Mouse (Mus musculus): ENCODE data around the gene Ttll12. TPM values are rescaled to one million over a fixed set of nuclear protein-coding genes. Genes with fewer than 3 reads are reported as not detected.

Ttll12 gene
- polyA plus RNA-seq, 1 experiment = 27.8 TPM

GRCm38 (mm10) chr15:83601185-83601584, 6.2 kb upstream of the Ttll12 start:
- no peak overlapping the region for H3K4me3 ChIP-seq (replicated peaks)
- H3K27me3 ChIP-seq (ENCODE audit: control insufficient read depth) = no peaks in the 10 kb centered on the region
- peaks cover 85% of the 10 kb centered on the region for H3K36me3 ChIP-seq (ENCODE audit: control insufficient read depth)
- peaks cover 71% of the 10 kb centered on the region for H3K4me1 ChIP-seq (ENCODE audit: control insufficient read depth)
- TF ChIP-seq GATA1 (IDR thresholded peaks at IDR 0.05; ENCODE audit: low read length) (no peak), TAL1 (IDR thresholded peaks at IDR 0.05; ENCODE audit: low read length) (no peak)
- no peaks in the 10 kb centered on the region for H3K9me3 ChIP-seq (ENCODE audit: control insufficient read depth, low read length)

DNA sequence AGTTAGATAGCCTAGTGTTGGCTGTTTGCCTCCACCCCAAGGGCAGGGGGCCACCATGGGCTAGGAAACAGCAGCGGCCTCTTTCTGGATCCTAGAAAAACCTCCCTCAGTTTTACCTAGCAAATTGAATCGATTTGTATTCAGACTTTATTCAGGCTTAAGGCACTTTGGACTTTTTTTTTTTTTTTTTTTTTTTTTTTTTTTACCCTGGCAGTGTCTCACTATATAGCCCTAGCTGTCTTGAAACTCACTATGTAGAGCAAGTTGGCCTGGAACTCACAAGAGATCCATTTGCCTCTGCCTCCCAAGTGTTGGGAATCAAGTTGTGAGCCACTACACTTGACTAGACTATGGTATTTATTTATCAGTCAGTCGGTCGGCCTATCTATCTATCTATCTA, 1.9 kb upstream of the Ttll12 start:
- H3K27me3 ChIP-seq (ENCODE audit: control insufficient read depth) = no peaks in the 10 kb centered on the region
- H3K9me3 ChIP-seq (ENCODE audit: control insufficient read depth, low read length) = no peaks in the 10 kb centered on the region
- H3K36me3 ChIP-seq (ENCODE audit: control insufficient read depth) = peaks cover 83% of the 10 kb centered on the region
- no peak overlapping the region for H3K4me3 ChIP-seq (replicated peaks)
- TF ChIP-seq GATA1 (IDR thresholded peaks at IDR 0.05; ENCODE audit: low read length) (no peak), TAL1 (IDR thresholded peaks at IDR 0.05; ENCODE audit: low read length) (no peak)
- H3K4me1 ChIP-seq (ENCODE audit: control insufficient read depth) = peaks cover 74% of the 10 kb centered on the region

DNA sequence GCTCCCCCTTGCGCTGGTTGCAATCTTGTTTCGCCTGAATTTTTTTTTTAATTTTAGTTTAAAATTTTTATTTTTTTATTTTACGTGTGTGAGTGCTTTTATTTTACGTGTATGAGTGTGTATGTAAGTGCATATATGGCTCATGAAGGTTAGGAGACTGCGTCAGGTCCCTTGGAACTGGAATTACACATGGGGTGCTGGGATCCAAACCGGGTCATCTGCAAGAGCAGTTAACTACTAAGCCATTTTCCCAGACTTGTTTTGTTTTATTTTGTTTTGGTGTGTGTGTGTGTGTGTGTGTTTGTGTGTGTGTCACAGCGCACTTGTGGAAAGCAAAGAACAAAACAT, 381 bp upstream of the Ttll12 start:
- peaks cover 85% of the 10 kb centered on the region for H3K36me3 ChIP-seq (ENCODE audit: control insufficient read depth)
- no peaks in the 10 kb centered on the region for H3K9me3 ChIP-seq (ENCODE audit: control insufficient read depth, low read length)
- H3K27me3 ChIP-seq (ENCODE audit: control insufficient read depth) = no peaks in the 10 kb centered on the region
- peak overlapping the region; percentile 84 for H3K4me3 ChIP-seq (replicated peaks)
- H3K4me1 ChIP-seq (ENCODE audit: control insufficient read depth) = peaks cover 77% of the 10 kb centered on the region
- no peak for TF ChIP-seq TAL1 (IDR thresholded peaks at IDR 0.05; ENCODE audit: low read length)
- TF ChIP-seq GATA1 (IDR thresholded peaks at IDR 0.05; ENCODE audit: low read length) = no peak

DNA sequence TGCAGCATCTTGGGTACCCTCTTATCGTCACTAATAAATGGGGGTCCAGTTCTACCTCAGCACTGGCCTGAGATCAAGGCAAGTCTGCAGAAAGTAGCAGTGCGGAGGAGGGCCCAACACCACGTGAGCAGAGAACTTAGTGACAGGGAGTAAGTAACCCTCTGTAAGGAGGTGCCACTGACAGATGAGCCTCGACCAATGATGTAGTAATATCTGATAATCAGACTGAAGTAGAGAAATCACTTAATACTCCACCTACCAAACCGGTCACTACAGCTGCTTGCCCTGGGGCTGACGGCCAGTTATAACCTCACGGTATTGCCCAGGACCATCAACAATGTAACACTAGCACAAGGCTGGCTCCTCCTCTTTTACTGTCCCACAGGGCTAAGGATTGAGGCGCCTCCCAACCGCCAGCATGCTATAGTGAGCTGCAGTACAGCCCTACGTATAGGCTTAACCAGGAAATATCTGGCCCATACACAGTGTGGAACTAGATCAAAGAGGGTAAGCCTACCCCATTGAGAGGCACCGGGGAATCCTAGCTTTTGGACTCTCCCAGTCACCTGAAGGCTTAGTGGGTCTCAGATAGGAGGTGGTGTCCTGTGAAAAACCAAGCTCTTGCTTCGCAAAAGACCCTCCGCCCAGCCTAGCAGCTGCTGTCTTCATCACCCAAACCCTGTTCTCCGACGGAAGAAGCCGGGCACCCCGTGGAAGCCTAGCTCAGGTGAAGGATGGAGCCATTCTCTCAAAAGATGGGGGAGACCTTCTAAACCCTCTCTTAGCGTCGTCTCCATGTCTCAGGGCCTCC, 1.1 kb downstream of the Ttll12 start:
- Histone ChIP-seq H3K4me1 (ENCODE audit: control insufficient read depth) (peaks cover 79% of the 10 kb centered on the region), H3K27me3 (ENCODE audit: control insufficient read depth) (no peaks in the 10 kb centered on the region)
- TF ChIP-seq GATA1 (IDR thresholded peaks at IDR 0.05; ENCODE audit: low read length) (no peak), TAL1 (IDR thresholded peaks at IDR 0.05; ENCODE audit: low read length) (no peak)

DNA sequence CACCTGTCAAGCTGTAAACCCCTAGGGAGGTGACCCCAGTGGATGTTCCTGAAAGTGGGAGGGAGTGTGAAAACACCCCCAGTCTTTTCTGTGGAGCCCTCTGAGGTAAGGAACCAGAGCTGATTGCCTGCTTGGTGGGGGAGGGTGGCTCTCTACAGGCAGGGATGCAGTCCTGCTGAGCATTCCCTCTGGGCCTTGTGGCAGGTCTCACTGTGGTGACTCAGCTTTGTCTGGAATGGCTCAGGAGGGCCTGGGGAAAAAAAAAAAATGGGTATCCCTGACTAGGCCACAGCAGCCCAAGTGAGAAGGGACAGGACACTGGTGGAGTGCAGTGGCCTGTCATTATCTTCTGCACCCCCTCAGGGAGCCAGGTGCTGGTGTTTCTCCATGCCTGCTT, 1.8 kb downstream of the Ttll12 start:
- Histone ChIP-seq H3K27me3 (ENCODE audit: control insufficient read depth) (no peaks in the 10 kb centered on the region), H3K4me3 (replicated peaks) (peak overlapping the region; percentile 84), H3K9me3 (ENCODE audit: control insufficient read depth, low read length) (no peaks in the 10 kb centered on the region), H3K36me3 (ENCODE audit: control insufficient read depth) (peaks cover 89% of the 10 kb centered on the region), H3K4me1 (ENCODE audit: control insufficient read depth) (peaks cover 86% of the 10 kb centered on the region)
- TF ChIP-seq GATA1 (IDR thresholded peaks at IDR 0.05; ENCODE audit: low read length) (no peak), TAL1 (IDR thresholded peaks at IDR 0.05; ENCODE audit: low read length) (no peak)

More for the DNA sequence above, 1.1 kb downstream of the Ttll12 start:
- peak overlapping the region; percentile 84 for H3K4me3 ChIP-seq (replicated peaks)
- peaks cover 84% of the 10 kb centered on the region for H3K36me3 ChIP-seq (ENCODE audit: control insufficient read depth)
- H3K9me3 ChIP-seq (ENCODE audit: control insufficient read depth, low read length) = no peaks in the 10 kb centered on the region

GRCm38 (mm10) chr15:83592260-83593188, 2.4 kb downstream of the Ttll12 start:
- no peaks in the 10 kb centered on the region for H3K27me3 ChIP-seq (ENCODE audit: control insufficient read depth)
- peak overlapping the region; percentile 84 for H3K4me3 ChIP-seq (replicated peaks)
- peaks cover 82% of the 10 kb centered on the region for H3K4me1 ChIP-seq (ENCODE audit: control insufficient read depth)
- no peaks in the 10 kb centered on the region for H3K9me3 ChIP-seq (ENCODE audit: control insufficient read depth, low read length)
- TF ChIP-seq GATA1 (IDR thresholded peaks at IDR 0.05; ENCODE audit: low read length) (peak; percentile 83), TAL1 (IDR thresholded peaks at IDR 0.05; ENCODE audit: low read length) (peak; percentile 83)
- peaks cover 89% of the 10 kb centered on the region for H3K36me3 ChIP-seq (ENCODE audit: control insufficient read depth)

DNA sequence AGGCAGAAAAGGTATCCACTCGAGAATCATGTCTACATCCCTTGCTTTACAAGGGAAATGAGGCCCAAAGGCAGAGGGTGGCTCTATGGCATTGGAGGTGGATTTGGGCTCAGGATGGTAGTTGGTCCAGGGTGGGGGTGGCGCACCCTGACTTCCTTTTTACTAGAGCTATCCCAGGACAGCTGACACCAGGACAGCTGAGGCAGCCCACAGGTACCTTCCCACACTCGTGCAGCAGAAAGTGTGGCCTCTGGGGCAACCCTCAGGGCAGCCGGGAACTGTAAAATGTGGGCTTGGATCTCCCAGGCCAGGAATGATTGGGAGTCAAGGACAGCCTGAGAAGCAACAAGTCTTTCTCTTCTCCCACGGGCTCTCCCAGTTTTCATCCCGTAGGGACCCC, 3.2 kb downstream of the Ttll12 start:
- Histone ChIP-seq H3K4me1 (ENCODE audit: control insufficient read depth) (peaks cover 77% of the 10 kb centered on the region), H3K36me3 (ENCODE audit: control insufficient read depth) (peaks cover 89% of the 10 kb centered on the region), H3K9me3 (ENCODE audit: control insufficient read depth, low read length) (peaks cover 5% of the 10 kb centered on the region), H3K27me3 (ENCODE audit: control insufficient read depth) (no peaks in the 10 kb centered on the region; the same call in 1 of the 2 replicates), H3K4me3 (replicated peaks) (peak overlapping the region; percentile 84)
- TF ChIP-seq GATA1 (IDR thresholded peaks at IDR 0.05; ENCODE audit: low read length) (no peak), TAL1 (IDR thresholded peaks at IDR 0.05; ENCODE audit: low read length) (no peak)

DNA sequence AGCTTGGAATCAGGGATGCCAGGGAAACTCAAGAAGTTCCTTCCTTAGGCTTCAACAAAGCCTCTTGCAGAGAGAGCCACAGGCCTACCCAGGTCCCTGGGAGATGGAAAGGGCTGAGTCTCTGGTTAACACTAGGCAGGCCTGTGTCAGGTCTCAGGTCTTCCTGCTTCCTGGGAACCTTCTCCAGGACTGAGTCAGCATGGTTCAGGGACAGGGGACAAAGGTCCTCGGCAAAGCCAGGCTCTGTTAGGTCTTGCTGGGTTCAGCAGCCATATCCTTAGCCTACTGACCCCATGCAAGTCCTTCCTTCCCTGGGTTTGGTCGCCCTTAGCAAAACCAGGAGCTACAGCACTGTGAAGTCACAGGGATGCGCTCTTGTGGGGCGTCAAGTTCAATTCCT, 4.1 kb downstream of the Ttll12 start:
- peaks cover 68% of the 10 kb centered on the region for H3K4me1 ChIP-seq (ENCODE audit: control insufficient read depth)
- peaks cover 14% of the 10 kb centered on the region for H3K9me3 ChIP-seq (ENCODE audit: control insufficient read depth, low read length)
- TF ChIP-seq GATA1 (IDR thresholded peaks at IDR 0.05; ENCODE audit: low read length) (no peak), TAL1 (IDR thresholded peaks at IDR 0.05; ENCODE audit: low read length) (no peak)
- H3K4me3 ChIP-seq (replicated peaks) = peak overlapping the region; percentile 84
- no peaks in the 10 kb centered on the region; the same call in 1 of the 2 replicates for H3K27me3 ChIP-seq (ENCODE audit: control insufficient read depth)
- peaks cover 89% of the 10 kb centered on the region for H3K36me3 ChIP-seq (ENCODE audit: control insufficient read depth)

GRCm38 (mm10) chr15:83584741-83585220, 10.2 kb downstream of the Ttll12 start:
- peaks cover 16% of the 10 kb centered on the region for H3K9me3 ChIP-seq (ENCODE audit: control insufficient read depth, low read length)
- peaks cover 99% of the 10 kb centered on the region for H3K36me3 ChIP-seq (ENCODE audit: control insufficient read depth)
- H3K27me3 ChIP-seq (ENCODE audit: control insufficient read depth) = no peaks in the 10 kb centered on the region; the same call in 1 of the 2 replicates
- H3K4me3 ChIP-seq (replicated peaks) = no peak overlapping the region
- H3K4me1 ChIP-seq (ENCODE audit: control insufficient read depth) = peaks cover 41% of the 10 kb centered on the region
- TF ChIP-seq TAL1 (IDR thresholded peaks at IDR 0.05; ENCODE audit: low read length) = no peak
- TF ChIP-seq GATA1 (IDR thresholded peaks at IDR 0.05; ENCODE audit: low read length) = no peak
